Mouse (Mus musculus) hindbrain, embryonic 15.5 days (tissue): Measurements from ENCODE around the gene Zfp334. TPM values are rescaled to one million over a fixed set of nuclear protein-coding genes. Genes with fewer than 3 reads are reported as not detected.

ENCODE experiments used
- ATAC-seq: fragments of 200-750 bp; cut with Nextera tagmentation; 2 replicates; pipeline ENCODE4 v1.8.0; 2017; ENCODE audit warnings: low read depth, moderate number of reproducible peaks, moderate TSS enrichment; ENCODE audit not compliant: low FRiP score
- H3K27ac ChIP-seq: fragments of 300-500 bp; sonication (generic); replicated peaks from 2 replicates; pipeline ENCODE4 v1.5.1; 2015; ENCODE audit warnings: mild to moderate bottlenecking, inconsistent platforms
- H3K27me3 ChIP-seq: fragments of 300-500 bp; sonication (generic); 2 replicates; pipeline ENCODE4 v1.6.1; 2015; ENCODE audit warnings: control low read depth, inconsistent platforms
- H3K36me3 ChIP-seq: fragments of 300-500 bp; sonication (generic); 2 replicates; pipeline ENCODE4 v1.6.1; 2015; ENCODE audit warnings: control low read depth, inconsistent platforms
- H3K4me1 ChIP-seq: fragments of 300-500 bp; sonication (generic); replicated peaks from 2 replicates; pipeline ENCODE4 v1.6.1; 2015; ENCODE audit warnings: control low read depth, inconsistent platforms
- H3K4me2 ChIP-seq: fragments of 300-500 bp; sonication (generic); 2 replicates; pipeline ENCODE4 v1.6.1; 2015; ENCODE audit warnings: moderate library complexity, mild to moderate bottlenecking, inconsistent platforms
- H3K4me3 ChIP-seq: fragments of 300-500 bp; sonication (generic); 2 replicates; pipeline ENCODE4 v1.5.1; 2015; ENCODE audit warnings: mild to moderate bottlenecking, inconsistent platforms
- H3K9ac ChIP-seq: fragments of 300-500 bp; sonication (generic); 2 replicates; pipeline ENCODE4 v1.6.1; 2015; ENCODE audit warnings: inconsistent platforms
- H3K9me3 ChIP-seq: fragments of 300-500 bp; sonication (generic); 2 replicates; pipeline ENCODE4 v1.6.1; 2016; ENCODE audit warnings: control low read depth, inconsistent platforms
- WGBS: fragments of 180-500 bp; shearing (Covaris S2); methylation state at CpG from one replicate; pipeline ENCODE4 v1.1.7; 2015; 5-methylcytosine and 5-hydroxymethylcytosine counted together
- polyA plus RNA-seq: library from polyadenylated mRNA; unstranded; fragments of >200 nt; fragmentation: Nextera tagmentation; extraction: Ambion mirVana; gene quantifications from 2 replicates; pipeline ENCODE4 v1.2.1, GENCODE M21; 2015

The Zfp334 gene
- polyA plus RNA-seq, 1 experiment from 2014 or later = 8.5 TPM

GRCm38 (mm10) chr2:165370348-165370747, 17.7 kb downstream of the Zfp334 start:
- no peak for ATAC-seq
- Histone ChIP-seq H3K36me3 (no peaks in the 10 kb centered on the region), H3K4me2 (no peak overlapping the region), H3K4me1 (peaks cover 22% of the 10 kb centered on the region), H3K27ac (no peak overlapping the region), H3K4me3 (no peak overlapping the region), H3K9me3 (no peaks in the 10 kb centered on the region), H3K9ac (no peak overlapping the region), H3K27me3 (no peaks in the 10 kb centered on the region)
- WGBS = 84% methylated on average over 3 of the region's 3 CpGs

DNA sequence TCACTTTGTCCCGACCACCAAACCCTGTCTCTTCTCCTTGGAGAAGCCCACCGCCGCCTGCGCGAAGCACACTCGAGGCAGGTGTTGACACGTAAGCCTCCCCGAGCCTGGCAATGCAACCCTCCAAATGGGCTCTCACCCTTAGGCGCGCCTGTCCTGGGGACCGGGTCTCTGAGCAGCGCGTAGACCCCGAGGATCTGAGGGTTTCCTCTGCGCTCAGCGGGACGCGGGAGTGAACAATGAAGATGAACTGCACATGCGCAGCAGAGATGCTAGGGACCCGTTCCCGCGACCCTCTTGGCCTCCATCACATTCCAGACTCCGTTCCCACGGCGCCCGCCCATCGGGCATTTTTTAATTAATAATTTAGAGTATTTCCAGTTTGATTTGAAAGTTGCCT, 19.6 kb downstream of the Zfp334 start, which contains the start of gene Zfp663:
TSS of gene Zfp663 (minus strand) at position 234 of the 400 bp plus-strand sequence.
- Histone ChIP-seq H3K4me3 (peak within 1 kb of the TSS; percentile 54), H3K27me3 (no peaks in the 10 kb centered on the region), H3K36me3 (no peaks in the 10 kb centered on the region), H3K9ac (peak within 1 kb of the TSS; percentile 72), H3K9me3 (no peaks in the 10 kb centered on the region), H3K4me1 (peaks cover 30% of the 10 kb centered on the region), H3K27ac (peak within 1 kb of the TSS; percentile 79), H3K4me2 (peak within 1 kb of the TSS; percentile 81)
- WGBS = under 1% methylated on average over 27 of the region's 27 CpGs
- peak; percentile 13; the same call in 1 of the 2 replicates for ATAC-seq

DNA sequence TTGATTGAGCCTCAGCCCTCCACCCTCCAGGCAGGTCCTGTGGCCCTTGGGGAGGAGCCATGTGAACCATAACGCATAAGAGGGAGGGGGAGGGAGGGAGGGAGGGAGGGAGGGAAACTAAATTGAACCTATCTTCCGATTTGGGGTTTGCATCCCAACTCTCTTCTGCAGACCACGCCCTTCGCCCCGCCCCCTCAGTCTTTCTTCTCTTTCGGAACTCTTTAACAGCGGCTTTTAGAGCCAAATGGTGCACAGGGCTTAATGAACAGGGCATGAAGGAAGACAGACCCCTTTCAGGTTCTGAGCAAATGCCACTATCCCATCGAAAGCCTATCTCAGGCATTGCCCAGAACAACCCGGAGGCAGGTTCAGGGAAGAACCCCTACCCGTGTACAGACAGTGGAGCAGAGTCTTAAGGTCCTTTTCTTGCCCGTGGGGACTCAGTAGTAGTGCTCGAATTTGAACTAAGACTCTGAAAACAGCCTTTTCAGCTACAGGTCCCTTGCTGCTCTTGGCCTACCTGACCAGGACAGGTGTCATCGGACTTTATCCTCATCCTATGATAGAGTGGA, 20.1 kb downstream of the Zfp334 start:
- Histone ChIP-seq H3K9ac (peak overlapping the region; percentile 72), H3K4me3 (peak overlapping the region; percentile 54), H3K4me1 (peaks cover 30% of the 10 kb centered on the region), H3K36me3 (no peaks in the 10 kb centered on the region), H3K4me2 (peak overlapping the region; percentile 81), H3K9me3 (no peaks in the 10 kb centered on the region), H3K27me3 (no peaks in the 10 kb centered on the region), H3K27ac (peak overlapping the region; percentile 79)
- peak; percentile 36 for ATAC-seq
- WGBS = 2% methylated on average over 13 of the region's 13 CpGs

- WGBS = 15% methylated on average over 5 of the region's 8 CpGs
- no peak for ATAC-seq
- Histone ChIP-seq H3K4me3 (no peak overlapping the region), H3K27ac (no peak overlapping the region), H3K27me3 (no peaks in the 10 kb centered on the region), H3K36me3 (no peaks in the 10 kb centered on the region), H3K9ac (no peak overlapping the region), H3K4me2 (peak overlapping the region; percentile 81), H3K4me1 (peaks cover 30% of the 10 kb centered on the region), H3K9me3 (no peaks in the 10 kb centered on the region)
These were observed 21.0 kb downstream of the Zfp334 start for GRCm38 (mm10) chr2:165367047-165367520.

DNA sequence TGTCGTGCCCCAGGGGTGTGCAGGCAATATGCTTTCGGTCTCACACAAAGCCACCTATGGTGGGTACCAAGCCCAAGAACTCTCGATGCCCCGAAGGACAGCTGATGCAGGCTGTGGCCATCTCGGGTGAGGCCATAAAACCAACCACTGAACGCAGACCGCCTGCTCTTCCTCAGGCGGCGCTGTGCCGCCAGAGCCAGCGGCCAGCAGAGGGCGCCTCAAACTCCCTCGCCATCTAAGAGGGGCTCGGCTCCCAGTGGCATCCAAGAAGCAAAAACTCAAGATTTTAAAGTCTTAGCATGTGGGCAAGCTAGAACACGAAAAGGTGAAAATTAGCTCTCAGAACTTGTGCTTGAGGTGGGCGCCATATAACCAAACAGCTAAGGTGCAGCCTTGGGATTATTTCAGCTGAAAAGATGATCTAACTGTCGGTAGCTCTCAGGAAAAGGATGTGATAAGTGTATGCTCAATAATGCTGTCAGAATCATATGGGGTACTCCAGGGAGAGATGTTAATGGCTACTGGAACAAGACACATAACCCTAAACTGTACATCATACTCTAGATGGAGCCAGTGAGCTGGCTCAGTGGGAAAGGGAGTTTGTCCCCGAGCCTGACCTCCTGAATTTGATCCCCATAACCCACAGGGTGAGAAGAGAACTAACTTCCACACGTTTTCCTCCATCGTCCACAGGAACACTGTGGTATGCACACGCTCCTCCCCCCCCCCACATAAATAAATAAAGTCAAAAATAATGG, 23.5 kb downstream of the Zfp334 start:
- H3K9me3 ChIP-seq = no peaks in the 10 kb centered on the region
- no peak overlapping the region for H3K4me3 ChIP-seq
- no peak overlapping the region for H3K9ac ChIP-seq
- H3K27me3 ChIP-seq = no peaks in the 10 kb centered on the region
- H3K36me3 ChIP-seq = no peaks in the 10 kb centered on the region
- peak; percentile 5; the same call in 1 of the 2 replicates for ATAC-seq
- 14% methylated on average over 21 of the region's 21 CpGs for whole genome bisulfite sequencing
- no peak overlapping the region for H3K27ac ChIP-seq
- peak overlapping the region; percentile 32 for H3K4me2 ChIP-seq
- peaks cover 30% of the 10 kb centered on the region for H3K4me1 ChIP-seq

- H3K4me3 ChIP-seq = no peak overlapping the region
- no peaks in the 10 kb centered on the region for H3K9me3 ChIP-seq
- peaks cover 23% of the 10 kb centered on the region for H3K4me1 ChIP-seq
- 89% methylated on average over 6 of the region's 6 CpGs for WGBS
- no peak overlapping the region for H3K9ac ChIP-seq
- no peak overlapping the region for H3K27ac ChIP-seq
- no peaks in the 10 kb centered on the region for H3K36me3 ChIP-seq
- ATAC-seq = no peak
- H3K4me2 ChIP-seq = no peak overlapping the region
- no peaks in the 10 kb centered on the region for H3K27me3 ChIP-seq
These were observed 24.8 kb downstream of the Zfp334 start for GRCm38 (mm10) chr2:165363282-165363681.

DNA sequence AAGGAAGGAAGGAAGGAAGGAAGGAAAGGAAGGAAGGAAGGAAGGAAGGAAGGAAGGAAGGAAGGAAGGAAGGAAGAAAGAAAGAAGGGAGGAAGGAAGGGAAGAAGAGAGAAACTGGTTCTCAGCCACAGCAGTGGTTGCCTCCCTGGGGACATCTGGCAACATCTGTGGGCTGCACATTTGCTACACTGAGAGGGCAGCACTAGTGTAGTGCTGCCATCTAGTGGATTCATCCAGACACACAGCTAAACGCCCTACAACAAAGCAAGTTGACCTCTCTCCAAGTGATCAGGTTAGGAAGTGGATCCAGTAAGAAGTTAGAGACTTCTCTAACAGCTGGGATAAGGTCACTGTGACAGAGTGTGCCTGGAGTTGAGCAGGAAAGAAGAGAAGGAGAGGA, 27.2 kb downstream of the Zfp334 start:
- H3K27me3 ChIP-seq = no peaks in the 10 kb centered on the region
- H3K4me3 ChIP-seq = no peak overlapping the region
- WGBS = 0% methylated on average over 1 of the region's 1 CpGs
- H3K9me3 ChIP-seq = no peaks in the 10 kb centered on the region
- H3K27ac ChIP-seq = no peak overlapping the region
- no peak for ATAC-seq
- no peak overlapping the region for H3K4me2 ChIP-seq
- H3K36me3 ChIP-seq = no peaks in the 10 kb centered on the region
- H3K4me1 ChIP-seq = peaks cover 9% of the 10 kb centered on the region; the same call in 1 of the 2 replicates
- no peak overlapping the region for H3K9ac ChIP-seq

DNA sequence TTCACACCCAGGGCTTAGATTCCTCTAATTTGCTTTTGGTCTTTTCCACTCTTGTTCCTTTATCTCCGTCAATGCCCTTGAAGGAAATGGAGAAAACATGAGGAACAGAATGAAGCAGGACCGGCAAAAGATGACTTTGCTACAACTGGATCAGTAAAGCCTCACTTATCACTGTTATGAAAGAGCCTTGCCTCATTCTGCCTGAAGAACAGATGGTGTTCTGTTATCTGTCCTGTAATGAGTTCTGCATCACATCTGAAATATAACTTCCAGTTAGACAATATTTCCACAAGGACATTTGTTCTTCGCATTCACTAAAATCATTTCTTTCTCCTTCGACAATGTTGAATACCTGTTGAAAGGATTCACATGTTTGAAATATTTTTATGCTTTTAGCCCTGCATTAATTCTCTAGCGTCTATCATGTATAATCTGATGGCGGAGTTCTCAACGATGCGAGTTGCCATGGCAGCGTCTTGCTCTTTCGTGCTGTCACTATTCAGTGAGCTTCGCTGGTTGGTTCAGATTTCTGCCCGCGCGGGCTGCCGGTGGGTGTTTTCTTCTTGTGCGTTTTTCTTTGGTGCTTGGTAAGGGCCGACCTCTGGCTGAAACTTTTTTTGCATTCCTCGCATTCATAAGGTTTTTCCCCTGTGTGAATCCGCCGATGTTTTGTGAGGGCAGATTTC, 36.1 kb downstream of the Zfp334 start:
- no peak overlapping the region for H3K4me2 ChIP-seq
- no peaks in the 10 kb centered on the region for H3K27me3 ChIP-seq
- H3K9me3 ChIP-seq = peaks cover 18% of the 10 kb centered on the region; the same call in 1 of the 2 replicates
- H3K27ac ChIP-seq = no peak overlapping the region
- peaks cover 25% of the 10 kb centered on the region for H3K36me3 ChIP-seq
- no peak overlapping the region for H3K4me3 ChIP-seq
- no peak for ATAC-seq
- H3K4me1 ChIP-seq = peaks cover 3% of the 10 kb centered on the region; the same call in 1 of the 2 replicates
- no peak overlapping the region for H3K9ac ChIP-seq
- WGBS = 90% methylated on average over 20 of the region's 20 CpGs

GRCm38 (mm10) chr2:165349466-165349865, 38.6 kb downstream of the Zfp334 start:
- H3K4me3 ChIP-seq = no peak overlapping the region
- no peak overlapping the region for H3K27ac ChIP-seq
- H3K36me3 ChIP-seq = peaks cover 25% of the 10 kb centered on the region
- peak; percentile 84 for ATAC-seq
- WGBS = 20% methylated on average over 8 of the region's 8 CpGs
- peaks cover 3% of the 10 kb centered on the region; the same call in 1 of the 2 replicates for H3K4me1 ChIP-seq
- peaks cover 18% of the 10 kb centered on the region; the same call in 1 of the 2 replicates for H3K9me3 ChIP-seq
- H3K9ac ChIP-seq = no peak overlapping the region
- no peaks in the 10 kb centered on the region for H3K27me3 ChIP-seq
- H3K4me2 ChIP-seq = no peak overlapping the region

DNA sequence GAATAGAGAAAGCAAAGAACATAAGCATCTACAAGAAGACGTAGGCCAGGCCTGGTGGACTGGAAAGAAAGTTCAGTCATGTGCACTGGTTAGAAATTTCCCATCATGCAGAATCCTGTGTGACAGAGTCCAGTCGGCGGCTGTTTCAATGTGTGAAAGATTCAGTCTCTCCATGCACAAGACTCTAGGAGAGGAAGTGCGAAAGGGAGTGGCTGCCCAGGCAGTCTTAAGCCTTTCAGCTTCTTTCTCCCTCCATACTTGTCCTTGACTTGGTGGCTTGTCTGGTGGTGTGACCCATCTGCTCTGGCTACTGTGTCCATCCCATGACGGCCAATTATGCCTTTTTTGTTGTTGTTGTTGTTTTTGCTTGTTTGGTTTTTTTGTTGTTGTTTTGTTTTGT, 41.9 kb downstream of the Zfp334 start:
- no peak overlapping the region for H3K4me3 ChIP-seq
- no peaks in the 10 kb centered on the region for H3K36me3 ChIP-seq
- H3K9me3 ChIP-seq = no peaks in the 10 kb centered on the region
- no peak overlapping the region for H3K9ac ChIP-seq
- ATAC-seq = no peak
- H3K27ac ChIP-seq = no peak overlapping the region
- peaks cover 3% of the 10 kb centered on the region; the same call in 1 of the 2 replicates for H3K4me1 ChIP-seq
- no peaks in the 10 kb centered on the region for H3K27me3 ChIP-seq
- H3K4me2 ChIP-seq = no peak overlapping the region
- 97% methylated on average over 5 of the region's 5 CpGs for WGBS

DNA sequence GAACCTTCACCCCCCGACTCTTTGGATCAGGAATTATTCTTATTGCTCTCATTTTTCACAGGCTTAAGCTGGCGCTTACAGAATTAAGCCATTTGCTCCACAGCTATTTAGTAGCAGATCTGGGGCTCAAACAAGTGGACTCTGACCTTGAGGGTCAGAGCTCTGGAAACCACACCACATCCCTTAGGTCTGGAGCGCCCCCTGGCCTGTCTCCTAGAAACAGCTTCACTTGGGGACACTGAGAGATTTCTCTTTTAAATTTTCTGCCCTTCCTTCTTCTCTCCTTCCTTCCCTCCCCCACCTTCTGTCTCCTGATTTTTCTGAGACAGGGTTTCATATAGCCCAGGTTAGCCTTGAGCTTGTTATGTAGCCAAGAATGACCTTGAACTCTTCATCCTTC, 50.9 kb downstream of the Zfp334 start:
- Histone ChIP-seq H3K4me3 (no peak overlapping the region), H3K27me3 (0 out of 2 replicates have a peak, but pooled peaks cover 2% of the 10 kb centered on the region), H3K4me2 (no peak overlapping the region), H3K36me3 (no peaks in the 10 kb centered on the region), H3K4me1 (no peaks in the 10 kb centered on the region), H3K9me3 (no peaks in the 10 kb centered on the region), H3K9ac (no peak overlapping the region), H3K27ac (no peak overlapping the region)
- no peak for ATAC-seq
- 37% methylated on average over 3 of the region's 3 CpGs for WGBS
